Mouse (Mus musculus) gastrocnemius, adult 8-10 months (tissue): ENCODE results near the gene Fam221a. TPM values are rescaled to one million over a fixed set of nuclear protein-coding genes. Genes with fewer than 3 reads are reported as not detected.
"Not testable (repeated sequence)": the region's sequence is repeated elsewhere in the genome, so short reads cannot be mapped to it uniquely, and the experiment has no call there.

Source experiments
- DNase-seq, 2 experiments: peaks; one replicate each; pipeline ENCODE4 v3.0.0; 2022; ENCODE audit warnings: low spot score in 2 of 2
- total RNA-seq, 4 experiments: library from RNA; stranded (reverse); gene quantifications; 2 replicates each; pipeline ENCODE4 v1.2.4; 2022

The Fam221a gene
- total RNA-seq, 4 experiments from 2014 or later = 0.51 TPM; not detected in 3

DNA sequence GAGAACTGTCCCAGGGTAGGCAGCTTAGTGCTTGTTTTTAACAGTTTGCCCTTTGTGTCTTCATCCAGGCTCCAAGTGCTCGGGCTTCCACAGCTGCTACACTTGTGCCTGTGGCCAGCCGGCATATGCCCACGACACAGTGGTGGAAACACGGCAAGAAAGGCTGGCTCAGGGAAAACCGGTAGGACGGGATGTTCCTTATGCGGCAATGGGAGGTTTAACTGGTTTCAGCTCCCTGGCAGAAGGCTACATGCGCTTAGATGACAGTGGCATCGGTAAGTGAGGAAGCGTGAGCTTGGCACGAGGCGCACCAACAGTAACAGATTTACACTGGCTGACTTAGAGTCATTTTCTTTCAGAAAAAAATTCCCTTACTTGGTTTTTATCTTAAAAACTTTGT lies 10.8 kb downstream of the Fam221a start:
- DNase-seq = no peak

DNA sequence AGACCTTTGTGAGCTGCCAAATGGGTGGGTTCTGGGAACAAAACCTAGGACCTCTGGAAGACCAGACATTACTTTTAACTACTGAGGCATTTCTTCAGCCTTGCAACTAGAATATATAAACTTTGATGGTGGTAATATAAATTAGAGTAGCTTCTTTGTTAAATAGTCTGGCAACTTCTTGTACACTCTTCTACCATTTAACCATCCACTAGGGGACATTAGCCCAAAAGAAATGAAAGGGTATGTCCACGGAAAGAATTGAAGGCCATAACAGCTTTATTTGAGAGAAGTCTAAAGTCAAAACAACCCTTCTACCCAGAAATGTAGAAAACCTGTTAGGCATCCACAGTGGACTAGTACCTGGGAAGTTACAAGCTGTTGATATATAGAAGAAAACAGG lies 26.7 kb downstream of the Fam221a start:
- DNase-seq = no peak

- peak in 1 of 2 experiments; percentile 4 for DNase-seq
These were observed 27.8 kb downstream of the Fam221a start, which contains the start of gene Stk31 for GRCm38 (mm10) chr6:49395316-49395715. Stk31 (plus strand) TSS chr6:49395604.

DNA sequence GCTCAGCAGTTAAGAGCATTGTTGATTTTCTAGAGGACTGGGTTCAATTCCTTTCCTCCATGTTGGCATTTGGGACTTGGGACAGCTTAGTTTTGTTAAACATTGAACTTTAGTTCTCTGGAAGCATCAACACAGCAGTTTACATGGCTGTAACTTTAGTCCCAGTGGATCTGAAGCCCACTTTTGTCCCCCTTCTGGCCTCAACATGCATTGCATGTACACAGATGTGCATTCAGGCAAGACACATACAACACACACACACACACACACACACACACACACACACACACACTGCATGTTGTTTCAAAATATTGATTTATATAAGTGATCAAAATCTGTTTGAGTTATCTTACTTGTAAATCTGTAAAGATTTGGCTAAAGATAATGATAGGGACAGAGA lies 29.9 kb downstream of the Fam221a start:
- no peak for DNase-seq

- DNase-seq = no peak
These were observed 30.8 kb downstream of the Fam221a start for GRCm38 (mm10) chr6:49398365-49398764.

- DNase-seq = no peak
These were observed 43.3 kb downstream of the Fam221a start for GRCm38 (mm10) chr6:49410830-49411229.

GRCm38 (mm10) chr6:49412967-49413366 lies 45.4 kb downstream of the Fam221a start:
- not testable (repeated sequence) for DNase-seq

GRCm38 (mm10) chr6:49415971-49416370 lies 48.4 kb downstream of the Fam221a start:
- DNase-seq = no peak

DNA sequence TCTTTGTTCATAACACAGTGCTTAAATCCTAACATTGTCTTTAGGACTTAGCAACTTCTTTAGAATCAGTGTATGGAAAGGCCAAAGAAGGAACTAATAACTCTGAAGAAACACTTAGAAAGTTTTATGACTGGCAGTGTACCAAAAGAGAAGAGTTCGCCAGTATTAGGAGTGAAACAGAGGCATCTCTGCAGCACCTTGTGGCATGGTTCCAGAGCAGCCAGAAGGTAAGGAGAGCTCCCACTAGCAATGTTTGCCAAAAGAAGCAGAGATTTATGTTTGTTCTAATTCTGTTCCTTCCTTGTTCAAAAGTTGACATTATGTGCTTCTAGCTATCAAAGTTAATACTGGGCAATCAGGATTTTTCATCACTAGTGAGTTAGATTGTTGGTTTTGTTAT lies 69.8 kb downstream of the Fam221a start:
- no peak for DNase-seq

Other genes starting within 250 kb of the Fam221a start
- under 1 TPM; 0.10 to 0.19 (median 0.16) TPM for gene Igf2bp3, start 152.8 kb upstream of the Fam221a start, total RNA-seq
- 10 to 100 TPM; 11.4 to 15.3 (median 14.3) TPM for gene Tra2a, start 103.7 kb upstream of the Fam221a start, total RNA-seq
- gene Ccdc126, start 48.5 kb upstream of the Fam221a start, total RNA-seq = 1 to 10 TPM; 1.6 to 2.2 (median 1.8) TPM
- gene Stk31, start 27.9 kb downstream of the Fam221a start, total RNA-seq = under 1 TPM in 1 of 4 experiments, not detected in 3; 0.16 TPM